Mouse (Mus musculus): Measurements from ENCODE around the gene Slc25a19. TPM values are rescaled to one million over a fixed set of nuclear protein-coding genes. Genes with fewer than 3 reads are reported as not detected.
A peak's percentile ranks its signal among the peaks of the same experiment; 100 is the strongest.

Slc25a19 gene
- total RNA-seq, 2 experiments from 2014 or later = 57.2 to 59.5 TPM

DNA sequence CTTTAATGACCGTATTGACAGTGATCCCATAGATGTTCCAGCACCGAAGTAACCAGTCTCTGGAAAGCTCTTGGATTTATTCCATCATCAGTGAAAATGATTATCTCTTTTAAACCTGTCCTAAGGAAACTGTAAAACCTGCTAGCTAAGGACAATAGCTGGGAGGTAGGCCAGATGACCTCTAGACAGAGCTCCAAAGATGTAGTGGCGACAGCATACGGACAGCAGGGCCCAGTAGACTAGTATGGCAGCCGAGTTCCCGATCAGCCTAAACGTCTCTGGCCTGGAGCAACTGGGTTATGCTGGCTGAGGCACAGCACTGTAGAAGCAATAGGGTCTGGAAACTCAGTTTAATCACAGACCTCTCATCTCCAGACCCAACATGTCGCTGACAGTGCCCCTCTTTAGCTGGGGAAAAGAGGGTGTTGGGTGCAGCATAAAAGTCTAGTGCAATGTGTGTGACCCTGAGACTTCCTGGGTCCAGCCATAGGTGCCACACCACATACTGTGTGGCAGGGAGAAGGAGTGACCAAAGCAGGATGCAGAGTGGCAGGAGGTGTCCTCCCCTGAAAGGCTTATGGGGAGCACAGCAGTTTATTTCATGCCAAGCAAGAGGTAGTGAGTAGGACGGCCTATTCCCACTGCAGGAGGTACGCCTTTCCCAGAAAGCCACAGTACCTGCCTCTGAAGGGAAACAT is 43.6 kb downstream of the Slc25a19 start:
- DNase-seq (ENCODE audit: extremely low spot score in 1 of 2, low spot score in 2 of 2) = no peak
- Histone ChIP-seq H3K4me3 (no peak overlapping the region), H3K27ac (no peak overlapping the region)
- intact Hi-C loops (cut with DNase I) = no loop called here
- TF ChIP-seq CTCF (IDR thresholded peaks at IDR 0.05) = no peak

DNA sequence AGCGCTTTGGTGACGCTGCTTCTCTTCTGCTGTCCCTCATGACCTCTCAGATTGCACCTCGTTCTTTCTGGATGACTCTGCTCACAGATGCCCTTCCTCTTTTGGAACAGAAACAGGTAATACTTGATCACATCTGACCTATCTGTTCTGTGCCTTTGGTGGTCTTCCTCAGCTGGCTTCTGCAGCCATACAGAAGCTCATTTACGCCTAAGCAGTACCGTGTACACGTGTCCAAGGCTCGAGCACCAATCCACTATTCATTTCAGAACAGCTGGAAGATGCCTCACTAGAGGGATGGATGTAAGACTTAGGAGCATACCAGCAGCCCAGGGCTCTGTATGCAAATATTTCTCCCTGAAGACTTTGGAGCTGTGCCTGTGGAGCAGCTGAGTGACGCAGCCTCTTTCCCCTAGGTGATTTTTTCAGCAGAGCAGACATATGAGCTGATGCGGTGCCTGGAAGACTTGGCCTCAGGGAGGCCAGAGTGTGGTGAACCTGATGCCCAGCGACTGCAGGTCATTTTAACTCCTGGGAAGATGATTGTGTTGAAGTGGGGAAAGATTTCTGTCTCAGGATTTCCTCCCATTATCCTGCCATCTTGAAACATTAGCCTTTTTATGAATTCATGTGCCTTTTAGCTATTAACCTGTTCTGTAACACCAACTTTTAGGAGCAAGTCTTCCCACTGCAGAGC is 45.0 kb downstream of the Slc25a19 start:
- no peak for DNase-seq (ENCODE audit: extremely low spot score in 1 of 2, low spot score in 2 of 2)
- TF ChIP-seq CTCF (IDR thresholded peaks at IDR 0.05) = no peak
- no peak overlapping the region for H3K27ac ChIP-seq
- no peak overlapping the region for H3K4me3 ChIP-seq
- intact Hi-C loops (cut with DNase I) = no loop called here

DNA sequence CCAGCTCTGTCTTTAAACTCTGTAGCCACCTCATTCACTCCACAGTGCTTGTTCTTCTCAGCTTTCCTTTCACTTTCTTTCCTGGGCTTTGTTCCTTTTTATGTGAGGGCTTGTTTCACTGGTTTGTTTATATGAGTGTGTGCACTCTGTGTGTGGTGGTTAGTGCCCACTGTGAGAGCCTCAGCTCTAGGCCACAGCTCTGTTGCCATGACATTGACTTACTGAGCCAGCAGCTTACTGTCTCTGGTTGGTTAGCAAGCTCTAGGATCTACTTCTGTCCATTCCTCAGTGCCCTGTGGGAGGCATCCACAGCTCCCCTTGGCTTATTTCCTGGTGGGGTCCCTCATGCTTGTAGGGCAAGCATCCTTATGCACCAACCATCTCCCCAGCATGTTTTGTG is 49.0 kb downstream of the Slc25a19 start:
- Histone ChIP-seq H3K4me3 (no peak overlapping the region), H3K27ac (no peak overlapping the region)
- intact Hi-C loops (cut with DNase I) = no loop called here
- DNase-seq (ENCODE audit: extremely low spot score in 1 of 2, low spot score in 2 of 2) = no peak
- TF ChIP-seq CTCF (IDR thresholded peaks at IDR 0.05) = no peak

DNA sequence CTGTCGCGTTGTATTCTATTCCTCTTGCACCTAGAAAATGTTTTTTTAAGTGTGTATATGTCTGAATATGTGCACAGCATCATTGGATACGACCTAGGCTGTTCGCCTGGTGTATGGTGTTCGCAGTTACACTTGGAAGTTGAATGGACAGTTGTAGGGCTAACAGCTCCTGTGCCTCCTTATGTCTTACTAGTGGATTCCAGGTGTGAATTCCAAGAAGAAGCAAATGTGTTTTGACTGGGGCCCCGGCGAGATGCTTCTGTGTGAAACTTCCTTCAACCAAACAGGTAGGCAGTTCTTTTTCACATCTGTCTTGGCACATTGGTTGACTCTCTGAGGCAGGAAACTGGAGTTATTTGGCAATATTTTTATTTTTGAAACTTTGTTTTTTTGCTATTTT is 63.1 kb downstream of the Slc25a19 start:
- no peak for TF ChIP-seq CTCF (IDR thresholded peaks at IDR 0.05)
- intact Hi-C loops (cut with DNase I) = loop anchor here (2.0 kb wide), 1 partner anchor 52 kb away; no protein-coding TSS in a partner anchor
- no peak overlapping the region for H3K27ac ChIP-seq
- DNase-seq (ENCODE audit: extremely low spot score in 1 of 2, low spot score in 2 of 2) = no peak
- peak overlapping the region; percentile 74 for H3K4me3 ChIP-seq

Other genes with a start within 250 kb of the Slc25a19 start
- 10 to 100 TPM; 25.0 to 26.4 TPM for gene Cdr2l, start 246.4 kb downstream of the Slc25a19 start, total RNA-seq (2021)
- gene Mrpl58, start 224.5 kb downstream of the Slc25a19 start, total RNA-seq (2021) = 100 to 1,000 TPM; 113 to 118 TPM
- gene Atp5h, start 208.3 kb downstream of the Slc25a19 start, total RNA-seq (2021) = 100 to 1,000 TPM; 436 to 465 TPM
- 10 to 100 TPM; 72.4 to 76.2 TPM for gene Kctd2, start 208.2 kb downstream of the Slc25a19 start, total RNA-seq (2021)
- under 1 TPM in 1 of 2 experiments, not detected in 1; 0.16 TPM for gene Trim80, start 187.8 kb downstream of the Slc25a19 start, total RNA-seq (2021)
- gene Slc16a5, start 165.8 kb downstream of the Slc25a19 start, total RNA-seq (2021) = not detected
- gene Armc7, start 152.6 kb downstream of the Slc25a19 start, total RNA-seq (2021) = 10 to 100 TPM; 11.9 to 18.0 TPM
- gene Nt5c, start 136.4 kb downstream of the Slc25a19 start, total RNA-seq (2021) = 10 to 100 TPM; 57.6 to 67.2 TPM
- gene Jpt1, start 113.9 kb downstream of the Slc25a19 start, total RNA-seq (2021) = 100 to 1,000 TPM; 158 to 161 TPM
- gene Sumo2, start 92.0 kb downstream of the Slc25a19 start, total RNA-seq (2021) = 100 to 1,000 TPM; 274 TPM
- 10 to 100 TPM; 48.3 to 52.7 TPM for gene Nup85, start 63.9 kb downstream of the Slc25a19 start, total RNA-seq (2021)
- gene Mrps7, start 24.4 kb downstream of the Slc25a19 start, total RNA-seq (2021) = 10 to 100 TPM; 51.5 to 51.7 TPM
- 10 to 100 TPM; 83.9 to 95.1 TPM for gene Gga3, start 24.2 kb downstream of the Slc25a19 start, total RNA-seq (2021)
- gene Mif4gd, start 15.3 kb downstream of the Slc25a19 start, total RNA-seq (2021) = 10 to 100 TPM; 15.6 to 16.0 TPM
- 100 to 1,000 TPM; 186 to 196 TPM for gene Grb2, start 80.3 kb upstream of the Slc25a19 start, total RNA-seq (2021)
- 10 to 100 TPM; 62.3 to 62.7 TPM for gene Tmem94, start 137.1 kb upstream of the Slc25a19 start, total RNA-seq (2021)
- 10 to 100 TPM; 18.1 to 18.8 TPM for gene Caskin2, start 185.3 kb upstream of the Slc25a19 start, total RNA-seq (2021)
- 10 to 100 TPM; 12.4 to 14.2 TPM for gene Tsen54, start 186.4 kb upstream of the Slc25a19 start, total RNA-seq (2021)
- 1 to 10 TPM; 2.3 to 3.6 TPM for gene Llgl2, start 195.8 kb upstream of the Slc25a19 start, total RNA-seq (2021)
- gene Myo15b, start 230.1 kb upstream of the Slc25a19 start, total RNA-seq (2021) = under 1 TPM; 0.36 to 0.79 TPM